In the genomic region with DNA sequence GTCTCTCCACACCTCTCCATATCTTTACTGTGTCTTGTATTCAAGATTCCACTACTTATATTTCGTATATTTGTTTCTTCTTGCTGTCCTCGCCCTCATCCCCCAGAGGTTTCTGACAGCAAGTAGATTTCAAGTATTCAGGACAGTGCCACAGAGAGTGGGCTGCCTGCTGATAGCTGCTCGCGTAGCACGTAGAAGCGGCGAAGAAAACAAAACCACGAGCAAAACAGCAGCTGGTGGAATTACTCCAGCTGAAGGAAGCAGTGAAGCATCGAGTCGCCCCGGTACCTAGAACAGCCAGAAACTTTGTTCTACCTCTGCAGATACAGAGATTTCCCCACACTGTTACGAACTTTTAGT, we compare ENCODE assay signal across 8 mouse cellular contexts. TPM values are rescaled to one million over a fixed set of nuclear protein-coding genes. Genes with fewer than 3 reads are reported as not detected.
DNase-seq lines count a peak whose midpoint lies in the region; ATAC-seq and TF ChIP-seq lines count a peak whose summit lies in the region.

No protein-coding gene starts in this region.

- no peak for DNase-seq in cerebellum, adult 11-12 months
- peak; percentile 38 for DNase-seq in lung, embryonic 14.5 days
- DNase-seq in lung, postnatal 4 days = no peak
- peak; percentile 11 to 52 for DNase-seq in kidney, postnatal 36 days
- DNase-seq in retina, postnatal 1 day = no peak

- WGBS in lung, embryonic 14.5 days = 13% methylated on average over 12 of the region's 12 CpGs
- WGBS in forebrain, embryonic 12.5 days = 13% methylated on average over 12 of the region's 12 CpGs
- WGBS in midbrain, embryonic 12.5 days = 17% methylated on average over 12 of the region's 12 CpGs

- no peak for TF ChIP-seq CTCF in lung, embryonic 14.5 days (IDR thresholded peaks at IDR 0.05; ENCODE audit: low read depth)

- H3K9ac ChIP-seq in lung, embryonic 14.5 days = peak overlapping the region; percentile 64
- peak overlapping the region; percentile 79 for H3K9ac ChIP-seq in forebrain, embryonic 12.5 days
- H3K9ac ChIP-seq in midbrain, embryonic 12.5 days (replicated peaks) = peak overlapping the region; percentile 80

- H3K27me3 ChIP-seq in lung, embryonic 14.5 days (ENCODE audit: insufficient read depth, low read length) = no peaks in the 10 kb centered on the region
- 0 out of 2 replicates have a peak, but pooled peaks cover 8% of the 10 kb centered on the region for H3K27me3 ChIP-seq in forebrain, embryonic 12.5 days
- no peaks in the 10 kb centered on the region for H3K27me3 ChIP-seq in midbrain, embryonic 12.5 days

- peak overlapping the region; percentile 62 for H3K4me3 ChIP-seq in lung, embryonic 14.5 days (ENCODE audit: low read depth, low read length)
- peak overlapping the region; percentile 81 for H3K4me3 ChIP-seq in forebrain, embryonic 12.5 days (replicated peaks)
- peak overlapping the region; percentile 81 for H3K4me3 ChIP-seq in midbrain, embryonic 12.5 days

- H3K4me2 ChIP-seq in lung, embryonic 14.5 days = peak overlapping the region; percentile 93
- H3K4me2 ChIP-seq in forebrain, embryonic 12.5 days = peak overlapping the region; percentile 81
- peak overlapping the region; percentile 84 for H3K4me2 ChIP-seq in midbrain, embryonic 12.5 days (replicated peaks)

- H3K9me3 ChIP-seq in lung, embryonic 14.5 days (ENCODE audit: low read depth, low read length) = no peaks in the 10 kb centered on the region
- H3K9me3 ChIP-seq in forebrain, embryonic 12.5 days = no peaks in the 10 kb centered on the region
- H3K9me3 ChIP-seq in midbrain, embryonic 12.5 days = no peaks in the 10 kb centered on the region

- H3K36me3 ChIP-seq in lung, embryonic 14.5 days (ENCODE audit: insufficient read depth) = peaks cover 12% of the 10 kb centered on the region
- H3K36me3 ChIP-seq in forebrain, embryonic 12.5 days (replicated peaks) = peaks cover 6% of the 10 kb centered on the region
- peaks cover 15% of the 10 kb centered on the region for H3K36me3 ChIP-seq in midbrain, embryonic 12.5 days

- peak; percentile 19; the same call in 1 of the 2 replicates for ATAC-seq in cerebellum, adult (ENCODE audit: insufficient number of reproducible peaks, low FRiP score, low TSS enrichment)
- peak; percentile 76 for ATAC-seq in lung, embryonic 14.5 days (ENCODE audit: insufficient read depth)
- ATAC-seq in forebrain, embryonic 12.5 days (ENCODE audit: low FRiP score) = peak; percentile 49
- ATAC-seq in midbrain, embryonic 12.5 days (ENCODE audit: low FRiP score, low read depth) = peak; percentile 42

- peak overlapping the region; percentile 89 for H3K27ac ChIP-seq in lung, embryonic 14.5 days (ENCODE audit: low read depth)
- H3K27ac ChIP-seq in forebrain, embryonic 12.5 days = peak overlapping the region; percentile 76
- H3K27ac ChIP-seq in midbrain, embryonic 12.5 days (replicated peaks) = peak overlapping the region; percentile 75

- no peaks in the 10 kb centered on the region for H3K4me1 ChIP-seq in lung, embryonic 14.5 days (ENCODE audit: insufficient read depth)
- H3K4me1 ChIP-seq in forebrain, embryonic 12.5 days = peaks cover 22% of the 10 kb centered on the region
- peaks cover 20% of the 10 kb centered on the region for H3K4me1 ChIP-seq in midbrain, embryonic 12.5 days

RNA-seq across cellular contexts. Expression of a gene that starts 0.4 kb away (rescaled TPM):
- 76.5 and 90.5 TPM in 2 replicates for polyA plus RNA-seq in lung, embryonic 14.5 days (2014; fragmentation: Nextera tagmentation; extraction: Ambion mirVana)
- polyA plus RNA-seq in forebrain, embryonic 12.5 days (2016; fragmentation: Nextera tagmentation; extraction: Ambion mirVana) = 80.6 and 87.3 TPM in 2 replicates
- 82.4 and 89.2 TPM in 2 replicates for polyA plus RNA-seq in midbrain, embryonic 12.5 days (2016; fragmentation: Nextera tagmentation; extraction: Ambion mirVana)

Comparison
In these comparisons a context has a peak if more than half of its experiments do, and no peak if none do; other contexts are left out.
1. DNase-seq: peak in lung, embryonic 14.5 days (single experiment) and kidney, postnatal 36 days (2 of 2); none in cerebellum, adult 11-12 months (single experiment), lung, postnatal 4 days (0 of 2) and retina, postnatal 1 day (single experiment).
2. ATAC-seq: peak in every context shown above with its lines; median percentile 76 in lung, embryonic 14.5 days; 49 in forebrain, embryonic 12.5 days; 42 in midbrain, embryonic 12.5 days; 19 in cerebellum, adult.
3. Peak in every context shown above with its lines, with median percentiles within 50 percentile points of each other: H3K27ac ChIP-seq, H3K4me2 ChIP-seq, H3K4me3 ChIP-seq and H3K9ac ChIP-seq.